Mouse (Mus musculus): Measurements from ENCODE around the gene Sdccag8. TPM values are rescaled to one million over a fixed set of nuclear protein-coding genes. Genes with fewer than 3 reads are reported as not detected.
A peak's percentile ranks its signal among the peaks of the same experiment; 100 is the strongest.

Gene Sdccag8
- polyA plus RNA-seq, 1 experiment from 2014 or later = 9.8 TPM

GRCm38 (mm10) chr1:176994087-176994486, 179.6 kb downstream of the Sdccag8 start:
- no peaks in the 10 kb centered on the region for H3K27me3 ChIP-seq (ENCODE audit: control insufficient read depth, insufficient read depth, low read length)
- no peak overlapping the region for H3K27ac ChIP-seq (ENCODE audit: low read depth, low read length)
- H3K4me1 ChIP-seq (ENCODE audit: control insufficient read depth, insufficient read depth, low read length) = peaks cover 39% of the 10 kb centered on the region

DNA sequence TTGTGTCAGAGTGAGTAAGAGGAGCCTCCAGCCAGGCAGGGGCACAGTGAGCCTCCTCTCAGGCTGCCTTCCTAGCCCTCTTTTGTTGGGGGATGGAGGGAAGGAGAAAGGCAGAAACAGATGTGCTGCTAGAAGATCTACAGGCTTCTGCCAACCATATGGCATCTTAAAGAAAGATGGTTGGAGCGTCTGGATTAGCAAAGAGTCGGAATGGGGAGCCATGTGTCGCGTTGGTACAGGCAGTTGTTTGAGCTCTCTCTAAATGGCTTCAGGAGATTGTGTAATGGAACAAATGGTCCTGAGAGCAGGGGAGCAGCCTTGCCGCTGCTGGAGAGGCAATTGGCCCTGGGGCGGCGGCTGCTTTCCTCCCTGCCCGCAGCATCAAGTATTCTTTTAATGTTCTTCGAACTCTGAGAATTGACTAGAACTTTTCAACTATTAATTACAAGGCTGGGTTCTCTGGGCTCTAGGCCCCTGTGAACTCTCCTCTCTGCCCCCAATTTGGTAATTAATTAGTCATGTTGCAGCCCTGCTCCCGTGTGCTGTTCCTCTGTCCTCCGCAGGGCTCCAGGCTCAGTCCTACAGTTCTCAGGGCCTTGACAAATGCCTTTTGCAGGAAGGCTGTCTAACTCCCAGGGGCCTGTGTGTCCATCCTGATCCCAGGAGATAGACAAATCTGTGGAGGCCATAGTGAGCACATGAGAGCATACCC, 180.4 kb downstream of the Sdccag8 start:
- 49% methylated on average over 11 of the region's 11 CpGs for WGBS (ENCODE audit: insufficient replicate concordance)
- Histone ChIP-seq H3K4me2 (no peak overlapping the region), H3K27me3 (ENCODE audit: control insufficient read depth, insufficient read depth, low read length) (no peaks in the 10 kb centered on the region), H3K36me3 (ENCODE audit: control insufficient read depth, insufficient read depth, low read length) (no peaks in the 10 kb centered on the region), H3K9ac (ENCODE audit: low read depth, low read length) (no peak overlapping the region), H3K9me3 (replicated peaks; ENCODE audit: control insufficient read depth, low read length) (no peaks in the 10 kb centered on the region), H3K4me3 (ENCODE audit: low read depth, low read length) (no peak overlapping the region), H3K27ac (ENCODE audit: low read depth, low read length) (no peak overlapping the region; the same call in 1 of the 2 replicates), H3K4me1 (ENCODE audit: control insufficient read depth, insufficient read depth, low read length) (peaks cover 35% of the 10 kb centered on the region)
- no peak for ATAC-seq (replicated peaks; ENCODE audit: insufficient number of reproducible peaks, low FRiP score, low TSS enrichment)

More at GRCm38 (mm10) chr1:176994087-176994486, 179.6 kb downstream of the Sdccag8 start:
- 32% methylated on average over 7 of the region's 7 CpGs for WGBS (ENCODE audit: insufficient replicate concordance)
- no peaks in the 10 kb centered on the region for H3K9me3 ChIP-seq (replicated peaks; ENCODE audit: control insufficient read depth, low read length)
- no peaks in the 10 kb centered on the region for H3K36me3 ChIP-seq (ENCODE audit: control insufficient read depth, insufficient read depth, low read length)
- ATAC-seq (replicated peaks; ENCODE audit: insufficient number of reproducible peaks, low FRiP score, low TSS enrichment) = no peak
- H3K4me3 ChIP-seq (ENCODE audit: low read depth, low read length) = no peak overlapping the region
- no peak overlapping the region for H3K9ac ChIP-seq (ENCODE audit: low read depth, low read length)
- H3K4me2 ChIP-seq = no peak overlapping the region

DNA sequence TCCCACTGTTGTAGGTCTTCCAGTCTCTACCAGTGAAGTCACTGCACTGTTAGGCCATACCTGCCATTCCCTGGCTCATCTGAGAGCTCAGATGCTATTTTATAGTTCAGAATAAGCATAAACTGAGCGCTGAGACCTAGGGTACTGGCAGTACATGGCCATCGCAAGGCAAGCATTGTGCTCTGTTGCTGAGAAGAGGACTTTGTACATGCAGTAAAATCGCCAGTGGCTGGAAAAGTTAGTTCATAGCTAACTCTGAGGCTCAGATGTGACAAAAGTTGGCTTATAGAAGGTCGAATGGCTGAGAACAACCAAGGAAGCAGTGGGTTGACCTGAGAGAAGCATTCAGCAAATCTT, 180.9 kb downstream of the Sdccag8 start:
- Histone ChIP-seq H3K36me3 (ENCODE audit: control insufficient read depth, insufficient read depth, low read length) (no peaks in the 10 kb centered on the region), H3K27ac (ENCODE audit: low read depth, low read length) (no peak overlapping the region), H3K4me2 (no peak overlapping the region), H3K4me3 (ENCODE audit: low read depth, low read length) (no peak overlapping the region), H3K4me1 (ENCODE audit: control insufficient read depth, insufficient read depth, low read length) (peaks cover 35% of the 10 kb centered on the region), H3K9ac (ENCODE audit: low read depth, low read length) (no peak overlapping the region), H3K27me3 (ENCODE audit: control insufficient read depth, insufficient read depth, low read length) (no peaks in the 10 kb centered on the region), H3K9me3 (replicated peaks; ENCODE audit: control insufficient read depth, low read length) (no peaks in the 10 kb centered on the region)
- ATAC-seq (replicated peaks; ENCODE audit: insufficient number of reproducible peaks, low FRiP score, low TSS enrichment) = no peak
- WGBS (ENCODE audit: insufficient replicate concordance) = 84% methylated on average over 4 of the region's 4 CpGs

GRCm38 (mm10) chr1:176996166-176996565, 181.7 kb downstream of the Sdccag8 start:
- H3K4me2 ChIP-seq = no peak overlapping the region
- no peak overlapping the region for H3K4me3 ChIP-seq (ENCODE audit: low read depth, low read length)
- no peak overlapping the region for H3K9ac ChIP-seq (ENCODE audit: low read depth, low read length)
- no peaks in the 10 kb centered on the region for H3K36me3 ChIP-seq (ENCODE audit: control insufficient read depth, insufficient read depth, low read length)
- H3K9me3 ChIP-seq (replicated peaks; ENCODE audit: control insufficient read depth, low read length) = no peaks in the 10 kb centered on the region
- H3K27me3 ChIP-seq (ENCODE audit: control insufficient read depth, insufficient read depth, low read length) = no peaks in the 10 kb centered on the region
- WGBS (ENCODE audit: insufficient replicate concordance) = 88% methylated on average over 3 of the region's 3 CpGs
- H3K4me1 ChIP-seq (ENCODE audit: control insufficient read depth, insufficient read depth, low read length) = peaks cover 35% of the 10 kb centered on the region
- no peak for ATAC-seq (replicated peaks; ENCODE audit: insufficient number of reproducible peaks, low FRiP score, low TSS enrichment)
- no peak overlapping the region for H3K27ac ChIP-seq (ENCODE audit: low read depth, low read length)

- Histone ChIP-seq H3K9me3 (replicated peaks; ENCODE audit: control insufficient read depth, low read length) (no peaks in the 10 kb centered on the region), H3K4me3 (ENCODE audit: low read depth, low read length) (peak overlapping the region; percentile 12; the same call in 1 of the 2 replicates), H3K27me3 (ENCODE audit: control insufficient read depth, insufficient read depth, low read length) (no peaks in the 10 kb centered on the region), H3K4me1 (ENCODE audit: control insufficient read depth, insufficient read depth, low read length) (peaks cover 32% of the 10 kb centered on the region), H3K27ac (ENCODE audit: low read depth, low read length) (0 out of 2 replicates have a peak overlapping the region, but pooled peaks have one; percentile 54), H3K4me2 (peak overlapping the region; percentile 39), H3K9ac (ENCODE audit: low read depth, low read length) (no peak overlapping the region), H3K36me3 (ENCODE audit: control insufficient read depth, insufficient read depth, low read length) (no peaks in the 10 kb centered on the region)
- ATAC-seq (replicated peaks; ENCODE audit: insufficient number of reproducible peaks, low FRiP score, low TSS enrichment) = 0 out of 2 replicates have a peak, but pooled peaks have one; percentile 23
- 41% methylated on average over 16 of the region's 16 CpGs for WGBS (ENCODE audit: insufficient replicate concordance)
Observed at GRCm38 (mm10) chr1:176996630-176997201, 182.3 kb downstream of the Sdccag8 start.

- Histone ChIP-seq H3K4me1 (ENCODE audit: control insufficient read depth, insufficient read depth, low read length) (peaks cover 32% of the 10 kb centered on the region), H3K36me3 (ENCODE audit: control insufficient read depth, insufficient read depth, low read length) (no peaks in the 10 kb centered on the region), H3K4me2 (peak overlapping the region; percentile 61), H3K27me3 (ENCODE audit: control insufficient read depth, insufficient read depth, low read length) (no peaks in the 10 kb centered on the region), H3K27ac (ENCODE audit: low read depth, low read length) (0 out of 2 replicates have a peak overlapping the region, but pooled peaks have one; percentile 54), H3K9me3 (replicated peaks; ENCODE audit: control insufficient read depth, low read length) (no peaks in the 10 kb centered on the region), H3K4me3 (ENCODE audit: low read depth, low read length) (no peak overlapping the region), H3K9ac (ENCODE audit: low read depth, low read length) (no peak overlapping the region)
- ATAC-seq (replicated peaks; ENCODE audit: insufficient number of reproducible peaks, low FRiP score, low TSS enrichment) = no peak
- 49% methylated on average over 6 of the region's 6 CpGs for WGBS (ENCODE audit: insufficient replicate concordance)
Observed at GRCm38 (mm10) chr1:176997254-176997653, 182.8 kb downstream of the Sdccag8 start.

DNA sequence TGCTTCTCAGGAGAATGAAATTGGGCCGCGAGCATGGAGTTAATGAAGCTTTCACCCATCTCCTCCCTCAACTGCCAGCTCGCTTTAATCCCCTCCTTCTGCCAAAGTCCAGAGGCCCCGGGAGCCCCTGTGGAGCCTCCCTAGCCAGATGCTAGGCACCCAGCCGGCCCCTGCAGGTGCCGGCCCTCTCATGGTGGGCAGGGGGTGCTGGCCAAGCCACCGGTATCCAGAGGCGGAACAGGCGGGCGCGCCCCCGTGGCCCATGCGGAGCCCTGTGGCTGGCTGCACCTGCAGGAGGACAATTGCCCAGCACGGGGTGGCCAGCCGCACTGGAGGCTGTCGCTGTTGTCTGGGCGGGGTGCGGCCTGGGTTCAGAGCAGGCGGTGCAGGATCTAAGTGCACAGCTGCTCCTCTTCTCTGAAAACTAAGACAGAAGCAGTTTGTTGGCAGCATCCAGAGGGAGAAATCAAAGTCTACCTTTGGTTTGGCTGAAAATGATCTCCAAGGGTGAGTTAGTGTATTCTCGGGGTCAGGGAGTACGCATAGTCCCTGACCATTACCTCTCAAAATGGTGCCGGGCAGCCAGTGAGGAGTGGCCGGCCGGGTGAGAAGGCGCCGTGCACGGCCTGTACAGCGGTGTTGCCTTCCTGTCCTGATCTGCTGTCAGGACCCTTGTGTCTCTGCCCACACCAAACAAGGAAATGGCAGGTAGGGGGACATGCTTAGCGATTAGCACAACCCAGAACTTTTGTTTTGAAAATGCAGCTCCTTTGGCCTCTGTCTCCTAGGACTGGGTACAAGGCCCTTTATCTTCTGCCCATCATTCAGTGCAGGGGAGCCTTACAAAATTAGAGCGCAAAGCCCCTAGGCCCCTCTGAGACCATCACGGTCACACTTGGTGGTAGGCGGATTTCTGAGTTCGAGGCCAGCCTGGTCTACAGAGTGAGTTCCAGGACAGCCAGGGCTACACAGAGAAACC, 183.5 kb downstream of the Sdccag8 start:
- Histone ChIP-seq H3K36me3 (ENCODE audit: control insufficient read depth, insufficient read depth, low read length) (no peaks in the 10 kb centered on the region), H3K4me2 (peak overlapping the region; percentile 61), H3K27ac (ENCODE audit: low read depth, low read length) (no peak overlapping the region), H3K9ac (ENCODE audit: low read depth, low read length) (peak overlapping the region; percentile 58), H3K4me3 (ENCODE audit: low read depth, low read length) (peak overlapping the region; percentile 22), H3K4me1 (ENCODE audit: control insufficient read depth, insufficient read depth, low read length) (peaks cover 32% of the 10 kb centered on the region), H3K9me3 (replicated peaks; ENCODE audit: control insufficient read depth, low read length) (no peaks in the 10 kb centered on the region), H3K27me3 (ENCODE audit: control insufficient read depth, insufficient read depth, low read length) (no peaks in the 10 kb centered on the region)
- 41% methylated on average over 33 of the region's 33 CpGs for WGBS (ENCODE audit: insufficient replicate concordance)
- ATAC-seq (replicated peaks; ENCODE audit: insufficient number of reproducible peaks, low FRiP score, low TSS enrichment) = 0 out of 2 replicates have a peak, but pooled peaks have one; percentile 16

- no peaks in the 10 kb centered on the region for H3K9me3 ChIP-seq (replicated peaks; ENCODE audit: control insufficient read depth, low read length)
- no peaks in the 10 kb centered on the region for H3K36me3 ChIP-seq (ENCODE audit: control insufficient read depth, insufficient read depth, low read length)
- no peak overlapping the region for H3K9ac ChIP-seq (ENCODE audit: low read depth, low read length)
- no peak for ATAC-seq (replicated peaks; ENCODE audit: insufficient number of reproducible peaks, low FRiP score, low TSS enrichment)
- peaks cover 28% of the 10 kb centered on the region for H3K4me1 ChIP-seq (ENCODE audit: control insufficient read depth, insufficient read depth, low read length)
- no peak overlapping the region for H3K4me2 ChIP-seq
- no peak overlapping the region for H3K27ac ChIP-seq (ENCODE audit: low read depth, low read length)
- H3K4me3 ChIP-seq (ENCODE audit: low read depth, low read length) = no peak overlapping the region
- WGBS (ENCODE audit: insufficient replicate concordance) = 50% methylated on average over 6 of the region's 6 CpGs
- no peaks in the 10 kb centered on the region for H3K27me3 ChIP-seq (ENCODE audit: control insufficient read depth, insufficient read depth, low read length)
Observed at GRCm38 (mm10) chr1:176999011-176999410, 184.6 kb downstream of the Sdccag8 start.

Measured in heart, embryonic 11.5 days (tissue).